Mouse (Mus musculus): ENCODE results near the gene Art2b.
"Not testable (repeated sequence)": the region's sequence is repeated elsewhere in the genome, so short reads cannot be mapped to it uniquely, and the experiment has no call there.

The Art2b gene

GRCm38 (mm10) chr7:101564086-101564485 lies 21.3 kb downstream of the Art2b start:
- DNase-seq (ENCODE audit: low read depth, low spot score): no peak

- DNase-seq (ENCODE audit: low read depth, low spot score): not testable (repeated sequence)
These were observed 26.0 kb downstream of the Art2b start for GRCm38 (mm10) chr7:101559393-101559792.

- DNase-seq (ENCODE audit: low read depth, low spot score): no peak
These were observed 28.0 kb downstream of the Art2b start for GRCm38 (mm10) chr7:101557391-101557790.

DNA sequence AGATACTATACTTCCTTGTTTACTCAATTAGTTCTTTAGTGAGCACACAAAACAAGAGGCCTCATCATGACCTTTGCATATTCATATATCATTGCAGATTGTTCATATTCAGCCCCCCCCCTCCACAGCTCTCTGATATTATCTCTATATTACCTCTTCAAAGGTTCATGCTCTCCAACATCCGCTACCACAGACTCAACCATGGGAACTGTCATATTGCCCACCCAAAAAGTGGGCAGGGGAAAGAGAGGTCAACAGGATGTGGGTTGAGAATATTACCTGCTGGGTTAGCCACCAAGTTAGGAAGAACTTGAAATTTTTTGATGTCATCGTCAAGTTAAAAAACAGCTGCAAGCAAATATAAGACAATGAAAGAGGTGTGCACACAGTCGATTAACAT lies 29.9 kb downstream of the Art2b start:
- DNase-seq (ENCODE audit: low read depth, low spot score): not testable (repeated sequence)

- DNase-seq (ENCODE audit: low read depth, low spot score): no peak
These were observed 33.9 kb downstream of the Art2b start for GRCm38 (mm10) chr7:101551530-101551929.

DNA sequence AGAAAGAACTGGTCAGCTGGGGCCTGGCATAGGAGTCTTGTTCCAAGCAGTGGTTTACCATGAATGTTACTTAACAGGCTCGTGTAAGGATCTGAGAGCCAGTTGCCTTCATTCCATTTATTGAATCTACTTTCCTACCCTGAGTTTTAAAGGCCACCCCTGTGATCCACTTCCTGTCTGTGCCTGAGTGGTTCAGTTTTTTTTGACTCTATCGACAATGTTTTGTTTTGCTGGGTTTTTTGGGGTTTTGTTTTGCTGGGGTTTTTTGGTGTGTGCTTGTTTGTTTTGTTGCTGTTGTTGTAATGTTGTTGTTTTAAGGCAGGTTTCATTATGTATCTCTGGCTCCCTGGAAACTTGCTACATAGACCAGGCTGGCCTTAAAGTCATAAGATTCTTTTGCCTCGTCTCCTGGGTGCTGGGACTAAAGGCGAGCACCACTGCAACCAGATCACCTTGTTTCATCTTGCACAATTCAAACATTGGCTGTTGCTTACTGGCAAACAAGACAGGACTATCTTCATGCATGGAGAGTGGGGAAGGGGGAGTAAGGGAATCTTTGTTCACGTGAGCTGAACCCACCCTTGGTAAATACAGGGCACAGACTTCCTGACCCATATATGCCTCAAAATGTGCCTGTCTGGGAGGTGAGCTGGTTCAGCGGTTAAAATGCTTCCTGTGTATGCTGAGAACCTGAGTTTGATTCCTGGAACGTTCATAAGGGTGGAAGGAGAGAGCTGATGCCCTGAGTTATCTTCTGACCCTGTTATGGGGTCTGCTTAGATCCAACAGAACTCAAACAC lies 34.5 kb downstream of the Art2b start:
- DNase-seq (ENCODE audit: low read depth, low spot score): no peak

GRCm38 (mm10) chr7:101549266-101549665 lies 36.1 kb downstream of the Art2b start:
- no peak for DNase-seq (ENCODE audit: low read depth, low spot score)

GRCm38 (mm10) chr7:101547651-101548050 lies 37.7 kb downstream of the Art2b start:
- DNase-seq (ENCODE audit: low read depth, low spot score): no peak

GRCm38 (mm10) chr7:101541734-101542133 lies 43.7 kb downstream of the Art2b start:
- DNase-seq (ENCODE audit: low read depth, low spot score): no peak

- peak; percentile 56 for DNase-seq (ENCODE audit: low read depth, low spot score)
These were observed 44.3 kb downstream of the Art2b start for GRCm38 (mm10) chr7:101541132-101541531.

GRCm38 (mm10) chr7:101540684-101541083 lies 44.7 kb downstream of the Art2b start:
- no peak for DNase-seq (ENCODE audit: low read depth, low spot score)

GRCm38 (mm10) chr7:101539774-101540173 lies 45.6 kb downstream of the Art2b start:
- DNase-seq (ENCODE audit: low read depth, low spot score): no peak

- no peak for DNase-seq (ENCODE audit: low read depth, low spot score)
These were observed 47.1 kb downstream of the Art2b start for GRCm38 (mm10) chr7:101538141-101538933.

DNA sequence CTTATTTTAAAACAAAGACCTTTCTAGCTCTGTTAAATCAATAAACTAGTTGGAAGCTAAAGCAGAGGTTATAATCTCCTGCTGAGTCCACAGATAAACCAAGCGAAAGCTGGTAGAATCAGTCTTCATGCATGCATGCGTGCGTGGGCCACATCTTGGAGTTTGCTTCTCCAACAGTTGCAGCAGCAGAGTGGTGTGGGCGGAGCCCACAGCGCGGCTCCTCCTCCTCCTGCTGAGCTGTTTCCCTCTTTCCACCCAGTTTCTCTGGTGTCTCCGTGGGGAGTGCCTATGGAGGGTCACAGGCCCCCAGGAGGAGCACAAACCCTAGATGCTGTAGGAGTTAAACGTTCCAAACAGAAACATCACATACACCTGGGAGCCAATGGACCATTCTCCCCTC lies 47.9 kb downstream of the Art2b start:
- DNase-seq (ENCODE audit: low read depth, low spot score): no peak

DNA sequence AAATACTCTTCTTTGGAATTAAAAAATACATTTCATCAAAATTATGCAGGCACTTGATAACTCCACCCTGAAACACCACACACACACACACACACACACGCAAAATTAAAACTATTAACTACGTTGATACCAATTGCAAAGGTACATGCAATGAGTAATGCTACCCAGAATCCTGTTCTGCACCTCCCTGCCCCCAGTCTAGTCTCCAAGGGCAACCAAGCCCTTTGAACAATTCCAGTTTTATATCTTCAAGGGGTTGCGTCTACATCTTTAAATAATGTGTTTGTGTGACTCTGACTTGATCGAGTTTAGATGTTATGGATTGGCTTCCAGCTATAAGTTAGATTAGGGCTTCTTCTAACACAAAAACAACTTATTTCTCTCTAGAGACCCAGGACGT lies 49.9 kb downstream of the Art2b start:
- no peak for DNase-seq (ENCODE audit: low read depth, low spot score)

GRCm38 (mm10) chr7:101535102-101535501 lies 50.3 kb downstream of the Art2b start:
- no peak for DNase-seq (ENCODE audit: low read depth, low spot score)

DNA sequence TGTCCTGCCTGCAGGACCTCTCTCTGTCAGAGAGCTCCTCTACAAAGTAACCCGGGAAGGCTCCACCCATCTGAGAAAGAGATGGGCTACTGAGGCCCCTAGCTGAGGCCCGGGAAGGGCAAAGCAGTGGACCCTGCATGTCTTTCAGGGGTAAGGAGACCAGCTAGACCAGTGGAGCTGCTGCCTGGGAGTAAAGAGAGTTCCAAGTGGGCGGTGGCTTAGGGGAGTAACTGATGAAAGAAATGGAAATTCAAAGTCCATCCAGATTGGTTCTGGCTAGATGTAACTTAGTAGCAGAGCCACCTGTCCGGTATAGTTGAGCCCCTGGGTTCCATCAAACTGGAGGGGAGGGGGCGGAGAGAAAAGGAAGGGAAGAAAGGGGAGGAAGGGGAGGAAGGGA lies 51.0 kb downstream of the Art2b start:
- DNase-seq (ENCODE audit: low read depth, low spot score): no peak

Data from retina, adult 2 months (tissue).